Mouse (Mus musculus): ENCODE results near the gene Ctdsp1. TPM values are rescaled to one million over a fixed set of nuclear protein-coding genes. Genes with fewer than 3 reads are reported as not detected.
"Not testable (repeated sequence)": the region's sequence is repeated elsewhere in the genome, so short reads cannot be mapped to it uniquely, and the experiment has no call there.

Gene Ctdsp1
- total RNA-seq, 4 experiments from 2014 or later, result 27.2 to 33.7 (median 29.5) TPM

- DNase-seq (ENCODE audit: low spot score in 2 of 2), result not testable (repeated sequence)
These were observed 5.3 kb downstream of the Ctdsp1 start for GRCm38 (mm10) chr1:74396456-74397222.

- DNase-seq (ENCODE audit: low spot score in 2 of 2), result peak; percentile 75 to 90
These were observed 6.1 kb downstream of the Ctdsp1 start for GRCm38 (mm10) chr1:74397268-74397918.

- peak; percentile 40 to 70 for DNase-seq (ENCODE audit: low spot score in 2 of 2)
These were observed 6.7 kb downstream of the Ctdsp1 start for GRCm38 (mm10) chr1:74397919-74398451.

GRCm38 (mm10) chr1:74400531-74400930, 9.2 kb downstream of the Ctdsp1 start:
- DNase-seq (ENCODE audit: low spot score in 2 of 2), result no peak

GRCm38 (mm10) chr1:74401015-74401702, 9.8 kb downstream of the Ctdsp1 start:
- DNase-seq (ENCODE audit: low spot score in 2 of 2), result no peak

- no peak for DNase-seq (ENCODE audit: low spot score in 2 of 2)
These were observed 12.9 kb downstream of the Ctdsp1 start for GRCm38 (mm10) chr1:74404206-74404605.

GRCm38 (mm10) chr1:74408589-74409504, 17.5 kb downstream of the Ctdsp1 start, which contains the start of gene Vil1:
Gene Vil1 (plus strand): TSS chr1:74409376.
- no peak for DNase-seq (ENCODE audit: low spot score in 2 of 2)

GRCm38 (mm10) chr1:74411753-74412325, 20.5 kb downstream of the Ctdsp1 start:
- no peak for DNase-seq (ENCODE audit: low spot score in 2 of 2)

GRCm38 (mm10) chr1:74412711-74413110, 21.4 kb downstream of the Ctdsp1 start:
- DNase-seq (ENCODE audit: low spot score in 2 of 2), result no peak

GRCm38 (mm10) chr1:74415143-74415542, 23.8 kb downstream of the Ctdsp1 start:
- no peak for DNase-seq (ENCODE audit: low spot score in 2 of 2)

GRCm38 (mm10) chr1:74418747-74419439, 27.6 kb downstream of the Ctdsp1 start:
- DNase-seq (ENCODE audit: low spot score in 2 of 2), result no peak

- DNase-seq (ENCODE audit: low spot score in 2 of 2), result no peak
These were observed 28.1 kb downstream of the Ctdsp1 start for GRCm38 (mm10) chr1:74419440-74419794.

GRCm38 (mm10) chr1:74423147-74423546, 31.8 kb downstream of the Ctdsp1 start:
- DNase-seq (ENCODE audit: low spot score in 2 of 2), result no peak

- DNase-seq (ENCODE audit: low spot score in 2 of 2), result no peak
These were observed 34.5 kb downstream of the Ctdsp1 start for GRCm38 (mm10) chr1:74425845-74426244.

- no peak for DNase-seq (ENCODE audit: low spot score in 2 of 2)
These were observed 41.9 kb downstream of the Ctdsp1 start for GRCm38 (mm10) chr1:74433220-74433619.

GRCm38 (mm10) chr1:74434596-74434995, 43.3 kb downstream of the Ctdsp1 start:
- no peak for DNase-seq (ENCODE audit: low spot score in 2 of 2)

- DNase-seq (ENCODE audit: low spot score in 2 of 2), result no peak
These were observed 44.3 kb downstream of the Ctdsp1 start for GRCm38 (mm10) chr1:74435563-74435962.

GRCm38 (mm10) chr1:74437702-74438427, 46.6 kb downstream of the Ctdsp1 start:
- DNase-seq (ENCODE audit: low spot score in 2 of 2), result peak in 1 of 2 experiments; percentile 63

Measured in left cerebral cortex, adult 8-10 months (tissue).